In the genomic region with DNA sequence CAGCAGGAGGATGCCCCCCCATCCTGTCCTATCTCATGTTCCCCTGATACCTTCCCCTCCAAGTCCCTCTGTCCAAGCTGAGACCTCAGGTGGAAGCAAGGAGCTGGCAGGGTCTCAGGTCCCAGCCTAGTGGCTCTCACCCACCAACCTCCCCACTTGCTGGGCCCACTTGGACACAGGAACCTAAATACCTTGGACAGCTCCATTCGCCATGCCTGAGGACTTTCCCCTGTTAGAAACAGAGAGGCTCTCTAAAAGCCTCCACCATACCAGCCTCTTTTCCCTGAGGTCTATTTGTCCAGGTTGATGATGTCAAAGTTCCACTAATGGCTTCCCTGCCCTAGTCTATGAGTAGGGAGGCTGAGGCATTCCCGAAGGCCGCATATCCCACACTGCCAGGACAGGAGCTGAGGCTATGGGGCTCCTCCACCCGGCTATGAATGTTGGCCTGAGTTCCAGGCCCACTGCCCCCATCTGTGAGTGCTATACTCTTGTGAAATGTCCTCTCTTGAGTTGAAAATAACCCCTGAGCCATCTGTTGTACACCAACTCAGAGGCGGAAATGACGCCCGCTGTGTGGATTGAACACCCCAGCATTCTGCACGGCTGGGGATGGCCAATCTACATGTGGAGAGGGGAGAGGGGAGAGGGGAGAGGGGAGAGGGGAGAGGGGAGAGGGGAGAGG, we compare ENCODE assay signal across 15 mouse cellular contexts.
DNase-seq lines count a peak whose midpoint lies in the region; ATAC-seq and TF ChIP-seq lines count a peak whose summit lies in the region.
"Had no signal": no experiment of that assay in that cellular context is flagged by ENCODE, and none has a peak within 500 bp of the region (broad histone marks: within the 10 kb centered on the region; RNA-seq: fewer than 3 reads in every experiment).

No protein-coding gene starts in this region.

- no peak for ATAC-seq in limb, embryonic 11.5 days (ENCODE audit: insufficient number of reproducible peaks, low FRiP score, low TSS enrichment, low read depth)
- no peak for ATAC-seq in forebrain, embryonic 11.5 days (replicated peaks; ENCODE audit: low FRiP score)
- ATAC-seq: forebrain, embryonic 14.5 days; Patski had no signal

- H3K4me2 ChIP-seq in limb, embryonic 11.5 days (ENCODE audit: low read depth, severe bottlenecking): no peak overlapping the region
- H3K4me2 ChIP-seq in forebrain, embryonic 11.5 days (ENCODE audit: low read depth, low read length, severe bottlenecking): no peak overlapping the region
- H3K4me2 ChIP-seq: heart, embryonic 12.5 days; hindbrain, embryonic 13.5 days; kidney, embryonic 15.5 days; limb, embryonic 15.5 days had no signal

- no peaks in the 10 kb centered on the region for H3K27me3 ChIP-seq in limb, embryonic 11.5 days (ENCODE audit: control insufficient read depth, insufficient read depth, low read length)
- no peaks in the 10 kb centered on the region for H3K27me3 ChIP-seq in forebrain, embryonic 11.5 days (ENCODE audit: control insufficient read depth, insufficient read depth, low read length)
- H3K27me3 ChIP-seq: heart, embryonic 12.5 days; hindbrain, embryonic 13.5 days; kidney, embryonic 15.5 days; limb, embryonic 15.5 days had no signal

- no peak overlapping the region for H3K4me3 ChIP-seq in layer of hippocampus, adult 2 months
- H3K4me3 ChIP-seq in limb, embryonic 11.5 days (ENCODE audit: low read depth, low read length): no peak overlapping the region
- H3K4me3 ChIP-seq in forebrain, embryonic 11.5 days (ENCODE audit: low read depth, low read length): no peak overlapping the region
- H3K4me3 ChIP-seq: heart, embryonic 12.5 days; hindbrain, embryonic 13.5 days; kidney, embryonic 15.5 days; limb, embryonic 15.5 days had no signal

- WGBS in limb, embryonic 11.5 days: 83% methylated on average over 7 of the region's 8 CpGs
- 79% methylated on average over 7 of the region's 8 CpGs for WGBS in forebrain, embryonic 11.5 days

- H3K4me1 ChIP-seq in limb, embryonic 11.5 days (ENCODE audit: control insufficient read depth, insufficient read depth, low read length): no peaks in the 10 kb centered on the region; the same call in 1 of the 2 replicates
- peaks cover 6% of the 10 kb centered on the region; the same call in 1 of the 2 replicates for H3K4me1 ChIP-seq in forebrain, embryonic 11.5 days (replicated peaks; ENCODE audit: control insufficient read depth, insufficient read depth, low read length)
- H3K4me1 ChIP-seq: heart, embryonic 12.5 days; kidney, embryonic 15.5 days; limb, embryonic 15.5 days had no signal

- DNase-seq in cerebellum, postnatal 10 days: peak; percentile 57 to 69
- no peak for DNase-seq in cerebellum, adult 11-12 months
- DNase-seq in layer of hippocampus, adult 2 months (ENCODE audit: low spot score in 2 of 2): no peak
- no peak for DNase-seq in layer of hippocampus, postnatal 14 days (ENCODE audit: low spot score in 2 of 2)
- peak; percentile 78 for DNase-seq in brain, adult 2 months (ENCODE audit: low read depth, low spot score)
- DNase-seq in limb, embryonic 11.5 days (ENCODE audit: low spot score): peak; percentile 41
- no peak for DNase-seq in urinary bladder, postnatal 14 days (ENCODE audit: low spot score)
- DNase-seq in forebrain, embryonic 11.5 days (ENCODE audit: low spot score): no peak
- DNase-seq: adrenal gland, postnatal 36 days had no signal

- peak overlapping the region; percentile 69 for H3K27ac ChIP-seq in layer of hippocampus, adult 2 months
- H3K27ac ChIP-seq in limb, embryonic 11.5 days (replicated peaks; ENCODE audit: low read depth, low read length): no peak overlapping the region
- no peak overlapping the region for H3K27ac ChIP-seq in forebrain, embryonic 11.5 days (ENCODE audit: low read depth, low read length)
- H3K27ac ChIP-seq: hindbrain, embryonic 13.5 days; kidney, embryonic 15.5 days; limb, embryonic 15.5 days had no signal

- no peaks in the 10 kb centered on the region for H3K36me3 ChIP-seq in limb, embryonic 11.5 days (ENCODE audit: control insufficient read depth, insufficient read depth, low read length)
- no peaks in the 10 kb centered on the region for H3K36me3 ChIP-seq in forebrain, embryonic 11.5 days (ENCODE audit: control insufficient read depth, insufficient read depth, low read length)
- H3K36me3 ChIP-seq: heart, embryonic 12.5 days; hindbrain, embryonic 13.5 days; kidney, embryonic 15.5 days; limb, embryonic 15.5 days had no signal

- H3K9me3 ChIP-seq in limb, embryonic 11.5 days (ENCODE audit: control insufficient read depth, low read length): no peaks in the 10 kb centered on the region
- H3K9me3 ChIP-seq in forebrain, embryonic 11.5 days (ENCODE audit: control insufficient read depth, low read length): no peaks in the 10 kb centered on the region
- H3K9me3 ChIP-seq: heart, embryonic 12.5 days; hindbrain, embryonic 13.5 days; kidney, embryonic 15.5 days; limb, embryonic 15.5 days had no signal

- H3K9ac ChIP-seq in limb, embryonic 11.5 days (ENCODE audit: low read length): no peak overlapping the region
- no peak overlapping the region for H3K9ac ChIP-seq in forebrain, embryonic 11.5 days (ENCODE audit: low read length)
- H3K9ac ChIP-seq: heart, embryonic 12.5 days; hindbrain, embryonic 13.5 days; kidney, embryonic 15.5 days; limb, embryonic 15.5 days had no signal

- no peak for TF ChIP-seq CTCF in layer of hippocampus, adult 2 months (conservative IDR thresholded peaks at IDR 0.05)

Comparison
In these comparisons a context has a peak if more than half of its experiments do, and no peak if none do; other contexts are left out.
1. DNase-seq: peak in cerebellum, postnatal 10 days (2 of 2), brain, adult 2 months (single experiment) and limb, embryonic 11.5 days (single experiment); none in cerebellum, adult 11-12 months (single experiment), layer of hippocampus, adult 2 months (0 of 2), layer of hippocampus, postnatal 14 days (0 of 2), urinary bladder, postnatal 14 days (single experiment) and forebrain, embryonic 11.5 days (single experiment).